Mouse (Mus musculus) olfactory bulb, adult 2 months (tissue): ENCODE data around the gene Icam1.

Source experiments
- CTCF ChIP-seq: fragments of 200-500 bp; IDR thresholded peaks from 2 replicates; pipeline ENCODE4 v1.5.1; 2012; ENCODE audit warnings: low read depth, mild to moderate bottlenecking, low read length, moderate library complexity; ENCODE audit not compliant: insufficient read depth
- POLR2A ChIP-seq: fragments of 200-500 bp; IDR thresholded peaks from 2 replicates; pipeline ENCODE4 v1.6.1; 2012; ENCODE audit warnings: mild to moderate bottlenecking, low read depth, low read length, moderate library complexity; ENCODE audit not compliant: insufficient read depth

- no peak for TF ChIP-seq POLR2A
- TF ChIP-seq CTCF: no peak
These were observed 25.5 kb downstream of the Icam1 start for GRCm38 (mm10) chr9:21041308-21041707.
